Mouse (Mus musculus): ENCODE measurements around the gene Dusp12. TPM values are rescaled to one million over a fixed set of nuclear protein-coding genes. Genes with fewer than 3 reads are reported as not detected.

Dusp12 gene
- polyA plus RNA-seq, 1 experiment from 2014 or later = 40.5 TPM

- Histone ChIP-seq H3K36me3 (ENCODE audit: insufficient read depth, low read length) (no peaks in the 10 kb centered on the region), H3K9me3 (ENCODE audit: low read length) (no peaks in the 10 kb centered on the region), H3K4me3 (ENCODE audit: low read length) (no peak overlapping the region), H3K27me3 (ENCODE audit: insufficient read depth, low read length) (no peaks in the 10 kb centered on the region), H3K4me1 (ENCODE audit: insufficient read depth, low read length) (no peaks in the 10 kb centered on the region), H3K4me2 (replicated peaks; ENCODE audit: low read depth, low read length) (no peak overlapping the region), H3K9ac (replicated peaks; ENCODE audit: low read length) (no peak overlapping the region), H3K27ac (ENCODE audit: low read length) (no peak overlapping the region)
- WGBS = 93% methylated on average over 8 of the region's 8 CpGs
- ATAC-seq (ENCODE audit: low FRiP score, low TSS enrichment) = no peak
These were observed 34.0 kb upstream of the Dusp12 start for GRCm38 (mm10) chr1:170919308-170919707.

- Histone ChIP-seq H3K4me2 (replicated peaks; ENCODE audit: low read depth, low read length) (no peak overlapping the region), H3K36me3 (ENCODE audit: insufficient read depth, low read length) (no peaks in the 10 kb centered on the region), H3K27me3 (ENCODE audit: insufficient read depth, low read length) (no peaks in the 10 kb centered on the region), H3K4me3 (ENCODE audit: low read length) (no peak overlapping the region), H3K9me3 (ENCODE audit: low read length) (no peaks in the 10 kb centered on the region), H3K27ac (ENCODE audit: low read length) (no peak overlapping the region), H3K9ac (replicated peaks; ENCODE audit: low read length) (no peak overlapping the region), H3K4me1 (ENCODE audit: insufficient read depth, low read length) (no peaks in the 10 kb centered on the region)
- 76% methylated on average over 5 of the region's 5 CpGs for WGBS
- ATAC-seq (ENCODE audit: low FRiP score, low TSS enrichment) = no peak
These were observed 30.3 kb upstream of the Dusp12 start for GRCm38 (mm10) chr1:170915657-170916056.

GRCm38 (mm10) chr1:170912891-170913615, 27.7 kb upstream of the Dusp12 start, which contains the start of gene Fcrlb:
Gene Fcrlb (minus strand): TSS chr1:170912941.
- Histone ChIP-seq H3K36me3 (ENCODE audit: insufficient read depth, low read length) (no peaks in the 10 kb centered on the region), H3K4me1 (ENCODE audit: insufficient read depth, low read length) (peaks cover 7% of the 10 kb centered on the region), H3K27me3 (ENCODE audit: insufficient read depth, low read length) (peaks cover 17% of the 10 kb centered on the region), H3K4me3 (ENCODE audit: low read length) (no peak within 1 kb of the TSS), H3K9ac (replicated peaks; ENCODE audit: low read length) (no peak within 1 kb of the TSS), H3K9me3 (ENCODE audit: low read length) (no peaks in the 10 kb centered on the region), H3K27ac (ENCODE audit: low read length) (no peak within 1 kb of the TSS), H3K4me2 (replicated peaks; ENCODE audit: low read depth, low read length) (no peak within 1 kb of the TSS)
- WGBS = 70% methylated on average over 5 of the region's 5 CpGs
- ATAC-seq (ENCODE audit: low FRiP score, low TSS enrichment) = no peak

- peaks cover 26% of the 10 kb centered on the region for H3K27me3 ChIP-seq (ENCODE audit: insufficient read depth, low read length)
- WGBS = 81% methylated on average over 11 of the region's 11 CpGs
These were observed 26.7 kb upstream of the Dusp12 start for GRCm38 (mm10) chr1:170911907-170912660.

GRCm38 (mm10) chr1:170908341-170908740, 23.0 kb upstream of the Dusp12 start:
- H3K27ac ChIP-seq (ENCODE audit: low read length) = no peak overlapping the region
- H3K9ac ChIP-seq (replicated peaks; ENCODE audit: low read length) = peak overlapping the region; percentile 56; the same call in 1 of the 2 replicates
- 4% methylated on average over 21 of the region's 21 CpGs for WGBS
- H3K9me3 ChIP-seq (ENCODE audit: low read length) = no peaks in the 10 kb centered on the region
- peaks cover 38% of the 10 kb centered on the region for H3K27me3 ChIP-seq (ENCODE audit: insufficient read depth, low read length)
- ATAC-seq (ENCODE audit: low FRiP score, low TSS enrichment) = peak; percentile 74; the same call in 1 of the 2 replicates
- no peaks in the 10 kb centered on the region for H3K36me3 ChIP-seq (ENCODE audit: insufficient read depth, low read length)
- peaks cover 17% of the 10 kb centered on the region for H3K4me1 ChIP-seq (ENCODE audit: insufficient read depth, low read length)
- H3K4me3 ChIP-seq (ENCODE audit: low read length) = peak overlapping the region; percentile 59
- peak overlapping the region; percentile 91 for H3K4me2 ChIP-seq (replicated peaks; ENCODE audit: low read depth, low read length)

More at GRCm38 (mm10) chr1:170911907-170912660, 26.7 kb upstream of the Dusp12 start:
- Histone ChIP-seq H3K9ac (replicated peaks; ENCODE audit: low read length) (no peak overlapping the region), H3K4me1 (ENCODE audit: insufficient read depth, low read length) (peaks cover 16% of the 10 kb centered on the region), H3K27ac (ENCODE audit: low read length) (no peak overlapping the region), H3K36me3 (ENCODE audit: insufficient read depth, low read length) (no peaks in the 10 kb centered on the region), H3K9me3 (ENCODE audit: low read length) (no peaks in the 10 kb centered on the region), H3K4me2 (replicated peaks; ENCODE audit: low read depth, low read length) (no peak overlapping the region), H3K4me3 (ENCODE audit: low read length) (no peak overlapping the region)
- no peak for ATAC-seq (ENCODE audit: low FRiP score, low TSS enrichment)

- Histone ChIP-seq H3K27me3 (ENCODE audit: insufficient read depth, low read length) (peaks cover 42% of the 10 kb centered on the region), H3K27ac (ENCODE audit: low read length) (no peak overlapping the region), H3K36me3 (ENCODE audit: insufficient read depth, low read length) (no peaks in the 10 kb centered on the region), H3K4me2 (replicated peaks; ENCODE audit: low read depth, low read length) (peak overlapping the region; percentile 91), H3K4me1 (ENCODE audit: insufficient read depth, low read length) (peaks cover 17% of the 10 kb centered on the region), H3K9me3 (ENCODE audit: low read length) (no peaks in the 10 kb centered on the region), H3K4me3 (ENCODE audit: low read length) (peak overlapping the region; percentile 59), H3K9ac (replicated peaks; ENCODE audit: low read length) (peak overlapping the region; percentile 56)
- peak; percentile 75 for ATAC-seq (ENCODE audit: low FRiP score, low TSS enrichment)
- WGBS = under 1% methylated on average over 71 of the region's 71 CpGs
These were observed 22.3 kb upstream of the Dusp12 start for GRCm38 (mm10) chr1:170907456-170908191.

GRCm38 (mm10) chr1:170907111-170907455, 21.7 kb upstream of the Dusp12 start:
- WGBS = 22% methylated on average over 11 of the region's 11 CpGs
- peak overlapping the region; percentile 91 for H3K4me2 ChIP-seq (replicated peaks; ENCODE audit: low read depth, low read length)
- H3K36me3 ChIP-seq (ENCODE audit: insufficient read depth, low read length) = no peaks in the 10 kb centered on the region
- peaks cover 17% of the 10 kb centered on the region for H3K4me1 ChIP-seq (ENCODE audit: insufficient read depth, low read length)
- H3K4me3 ChIP-seq (ENCODE audit: low read length) = peak overlapping the region; percentile 59
- peaks cover 42% of the 10 kb centered on the region for H3K27me3 ChIP-seq (ENCODE audit: insufficient read depth, low read length)
- H3K9me3 ChIP-seq (ENCODE audit: low read length) = no peaks in the 10 kb centered on the region
- no peak overlapping the region for H3K27ac ChIP-seq (ENCODE audit: low read length)
- H3K9ac ChIP-seq (replicated peaks; ENCODE audit: low read length) = peak overlapping the region; percentile 56; the same call in 1 of the 2 replicates
- no peak for ATAC-seq (ENCODE audit: low FRiP score, low TSS enrichment)

GRCm38 (mm10) chr1:170903485-170903884, 18.1 kb upstream of the Dusp12 start:
- Histone ChIP-seq H3K9me3 (ENCODE audit: low read length) (no peaks in the 10 kb centered on the region), H3K36me3 (ENCODE audit: insufficient read depth, low read length) (no peaks in the 10 kb centered on the region), H3K9ac (replicated peaks; ENCODE audit: low read length) (no peak overlapping the region), H3K4me1 (ENCODE audit: insufficient read depth, low read length) (peaks cover 16% of the 10 kb centered on the region), H3K27ac (ENCODE audit: low read length) (no peak overlapping the region), H3K27me3 (ENCODE audit: insufficient read depth, low read length) (peaks cover 33% of the 10 kb centered on the region), H3K4me2 (replicated peaks; ENCODE audit: low read depth, low read length) (no peak overlapping the region), H3K4me3 (ENCODE audit: low read length) (no peak overlapping the region)
- 56% methylated on average over 5 of the region's 5 CpGs for WGBS
- ATAC-seq (ENCODE audit: low FRiP score, low TSS enrichment) = no peak

GRCm38 (mm10) chr1:170901536-170902238, 16.3 kb upstream of the Dusp12 start:
- H3K9ac ChIP-seq (replicated peaks; ENCODE audit: low read length) = no peak overlapping the region
- H3K4me3 ChIP-seq (ENCODE audit: low read length) = no peak overlapping the region
- peak overlapping the region; percentile 33; the same call in 1 of the 2 replicates for H3K4me2 ChIP-seq (replicated peaks; ENCODE audit: low read depth, low read length)
- WGBS = 33% methylated on average over 10 of the region's 10 CpGs
- H3K4me1 ChIP-seq (ENCODE audit: insufficient read depth, low read length) = 0 out of 2 replicates have a peak, but pooled peaks cover 2% of the 10 kb centered on the region
- no peak overlapping the region for H3K27ac ChIP-seq (ENCODE audit: low read length)
- H3K27me3 ChIP-seq (ENCODE audit: insufficient read depth, low read length) = peaks cover 23% of the 10 kb centered on the region
- no peaks in the 10 kb centered on the region for H3K36me3 ChIP-seq (ENCODE audit: insufficient read depth, low read length)
- no peaks in the 10 kb centered on the region for H3K9me3 ChIP-seq (ENCODE audit: low read length)
- ATAC-seq (ENCODE audit: low FRiP score, low TSS enrichment) = peak; percentile 62; the same call in 1 of the 2 replicates

Data from kidney, embryonic 16.5 days (tissue).